Mouse (Mus musculus) heart, embryonic 10.5 days (tissue): ENCODE results near the gene Arhgef25. TPM values are rescaled to one million over a fixed set of nuclear protein-coding genes. Genes with fewer than 3 reads are reported as not detected.
"Not testable (repeated sequence)": the region's sequence is repeated elsewhere in the genome, so short reads cannot be mapped to it uniquely, and the experiment has no call there.

Experiments used
- DNase-seq: peaks from one replicate; pipeline ENCODE4 v3.0.0-alpha.2; 2017; ENCODE audit warnings: low spot score
- H3K27ac ChIP-seq: fragments of 300-500 bp; sonication (generic); 2 replicates; pipeline ENCODE4 v1.5.1; 2016; ENCODE audit warnings: mild to moderate bottlenecking
- H3K27me3 ChIP-seq: fragments of 300-500 bp; sonication (generic); 2 replicates; pipeline ENCODE4 v1.6.1; 2016; ENCODE audit warnings: mild to moderate bottlenecking; ENCODE audit not compliant: poor library complexity, insufficient read depth, severe bottlenecking
- H3K36me3 ChIP-seq: fragments of 300-500 bp; sonication (generic); 2 replicates; pipeline ENCODE4 v1.6.1; 2016; ENCODE audit warnings: mild to moderate bottlenecking, moderate library complexity
- H3K4me1 ChIP-seq: fragments of 300-500 bp; sonication (generic); 2 replicates; pipeline ENCODE4 v1.6.1; 2016; ENCODE audit warnings: mild to moderate bottlenecking
- H3K4me3 ChIP-seq: fragments of 300-500 bp; sonication (generic); 2 replicates; pipeline ENCODE4 v1.5.1; 2016; ENCODE audit warnings: mild to moderate bottlenecking, moderate library complexity
- H3K9me3 ChIP-seq: fragments of 300-500 bp; sonication (generic); 2 replicates; pipeline ENCODE4 v1.6.1; 2016; ENCODE audit warnings: mild to moderate bottlenecking, moderate library complexity
- WGBS: fragments of 180-500 bp; shearing (Covaris S2); methylation state at CpG from one replicate; pipeline ENCODE4 v1.1.7; 2016; 5-methylcytosine and 5-hydroxymethylcytosine counted together
- polyA plus RNA-seq: library from polyadenylated mRNA; unstranded; fragments of >200 nt; fragmentation: Nextera tagmentation; extraction: Ambion mirVana; gene quantifications from 2 replicates; pipeline ENCODE4 v1.2.1, GENCODE M21; 2016

Gene Arhgef25
- polyA plus RNA-seq, 1 experiment from 2014 or later, result 28.8 TPM

DNA sequence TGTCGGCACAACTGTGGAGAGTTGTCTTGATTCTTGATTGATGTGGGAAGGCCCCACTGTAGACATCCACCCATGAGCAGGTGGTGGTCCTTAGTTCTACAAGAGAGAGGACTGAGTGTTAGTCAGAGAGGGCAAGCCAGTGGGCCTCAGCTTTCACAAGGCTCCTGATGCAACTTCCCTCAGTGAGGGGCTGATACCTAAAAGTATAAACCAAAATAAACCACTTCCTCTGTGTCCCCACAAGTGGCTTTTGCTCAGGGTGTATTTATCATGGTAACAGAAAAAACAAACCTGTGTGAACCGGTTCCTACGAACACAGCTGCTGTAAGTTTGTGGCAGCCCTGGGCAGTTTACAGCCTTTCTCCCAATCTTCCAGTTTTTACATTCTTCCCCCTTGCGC lies 53.4 kb downstream of the Arhgef25 start:
- H3K4me1 ChIP-seq, result 0 out of 2 replicates have a peak, but pooled peaks cover 6% of the 10 kb centered on the region
- DNase-seq, result no peak
- no peaks in the 10 kb centered on the region for H3K36me3 ChIP-seq
- no peak overlapping the region for H3K4me3 ChIP-seq
- WGBS, result 85% methylated on average over 4 of the region's 4 CpGs
- H3K9me3 ChIP-seq, result no peaks in the 10 kb centered on the region
- no peaks in the 10 kb centered on the region; the same call in 1 of the 2 replicates for H3K27me3 ChIP-seq
- H3K27ac ChIP-seq, result no peak overlapping the region

DNA sequence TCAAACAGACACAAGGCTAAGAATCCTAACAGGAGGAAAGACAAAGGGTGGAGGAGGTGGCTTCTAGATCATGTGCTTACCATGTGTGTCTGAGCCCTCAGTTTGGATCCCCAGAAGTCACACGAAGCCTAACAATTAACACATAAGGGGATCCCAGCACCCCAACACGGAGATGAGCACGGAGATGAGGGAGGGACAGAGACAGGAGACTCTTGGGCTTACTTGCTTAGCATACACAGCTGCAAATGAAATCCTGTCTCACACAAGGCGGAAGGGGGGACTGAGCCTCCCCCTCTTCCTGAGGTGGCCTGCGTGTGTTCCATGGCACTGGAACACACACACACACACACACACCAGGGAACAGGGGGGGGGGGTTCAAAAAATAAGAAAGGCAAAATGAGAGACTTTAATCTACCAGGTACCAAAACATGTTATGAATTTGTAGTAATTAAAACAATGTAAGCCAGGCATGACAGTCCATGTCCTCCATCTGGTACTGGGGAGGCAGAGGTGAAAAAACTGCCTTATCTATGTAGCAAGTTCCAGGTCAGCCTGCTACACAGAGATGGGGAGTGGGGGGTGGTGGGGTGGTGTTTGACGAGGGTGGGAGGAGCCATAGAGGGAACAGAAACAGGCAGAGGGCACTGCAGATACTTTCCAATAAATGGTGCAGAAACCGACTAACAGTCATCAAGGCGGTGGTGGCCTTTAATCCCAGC lies 54.6 kb downstream of the Arhgef25 start:
- no peaks in the 10 kb centered on the region; the same call in 1 of the 2 replicates for H3K27me3 ChIP-seq
- WGBS, result 44% methylated on average over 8 of the region's 8 CpGs
- no peaks in the 10 kb centered on the region for H3K36me3 ChIP-seq
- DNase-seq, result no peak
- H3K4me3 ChIP-seq, result no peak overlapping the region
- peak overlapping the region; percentile 22; the same call in 1 of the 2 replicates for H3K27ac ChIP-seq
- no peaks in the 10 kb centered on the region for H3K9me3 ChIP-seq
- 0 out of 2 replicates have a peak, but pooled peaks cover 6% of the 10 kb centered on the region for H3K4me1 ChIP-seq

GRCm38 (mm10) chr10:127134394-127135035 lies 55.4 kb downstream of the Arhgef25 start:
- H3K9me3 ChIP-seq, H3K4me1 ChIP-seq, H3K36me3 ChIP-seq, H3K27me3 ChIP-seq, H3K27ac ChIP-seq, H3K4me3 ChIP-seq, DNase-seq: not testable (repeated sequence)
- 84% methylated on average over 3 of the region's 3 CpGs for WGBS

Other genes starting within 250 kb of the Arhgef25 start
- gene Ctdsp2, start 211.4 kb downstream of the Arhgef25 start, polyA plus RNA-seq, result 37.8 and 46.2 TPM in 2 replicates
- gene Avil, start 189.4 kb downstream of the Arhgef25 start, polyA plus RNA-seq, result 0.07 TPM in 1 of 2 replicates, not detected in the other
- gene Tsfm, start 159.2 kb downstream of the Arhgef25 start, polyA plus RNA-seq, result 114 TPM in 2 replicates
- gene Mettl1, start 148.7 kb downstream of the Arhgef25 start, polyA plus RNA-seq, result 46.4 and 54.8 TPM in 2 replicates
- gene Eef1akmt3, start 148.6 kb downstream of the Arhgef25 start, polyA plus RNA-seq, result 0.18 and 0.23 TPM in 2 replicates
- 0.09 TPM in 1 of 2 replicates, not detected in the other for gene Cyp27b1, start 141.8 kb downstream of the Arhgef25 start, polyA plus RNA-seq
- gene March9, start 129.9 kb downstream of the Arhgef25 start, polyA plus RNA-seq, result 0.15 and 0.24 TPM in 2 replicates
- 1,495 and 2,024 TPM in 2 replicates for gene Cdk4, start 126.5 kb downstream of the Arhgef25 start, polyA plus RNA-seq
- gene Tspan31, start 119.8 kb downstream of the Arhgef25 start, polyA plus RNA-seq, result 138 and 154 TPM in 2 replicates
- 0.50 TPM in 1 of 2 replicates, not detected in the other for gene Agap2, start 114.8 kb downstream of the Arhgef25 start, polyA plus RNA-seq
- 44.4 and 48.8 TPM in 2 replicates for gene Os9, start 69.0 kb downstream of the Arhgef25 start, polyA plus RNA-seq
- gene B4galnt1, start 24.9 kb downstream of the Arhgef25 start, polyA plus RNA-seq, result 1.5 and 3.6 TPM in 2 replicates
- gene Slc26a10, start 9.4 kb downstream of the Arhgef25 start, polyA plus RNA-seq, result 9.2 and 12.9 TPM in 2 replicates
- gene Dtx3, start 5.6 kb upstream of the Arhgef25 start, polyA plus RNA-seq, result 78.4 and 91.4 TPM in 2 replicates
- gene Pip4k2c, start 21.5 kb upstream of the Arhgef25 start, polyA plus RNA-seq, result 27.9 and 29.3 TPM in 2 replicates
- 0.41 and 1.4 TPM in 2 replicates for gene Kif5a, start 73.3 kb upstream of the Arhgef25 start, polyA plus RNA-seq
- 155 and 167 TPM in 2 replicates for gene Dctn2, start 76.3 kb upstream of the Arhgef25 start, polyA plus RNA-seq
- gene Mbd6, start 98.9 kb upstream of the Arhgef25 start, polyA plus RNA-seq, result 11.3 and 16.9 TPM in 2 replicates
- gene Mars, start 121.7 kb upstream of the Arhgef25 start, polyA plus RNA-seq, result 119 and 140 TPM in 2 replicates
- gene Arhgap9, start 131.9 kb upstream of the Arhgef25 start, polyA plus RNA-seq, result 0.87 and 3.1 TPM in 2 replicates
- gene Gli1, start 151.9 kb upstream of the Arhgef25 start, polyA plus RNA-seq, result 0.91 and 4.8 TPM in 2 replicates
- 0.04 TPM in 1 of 2 replicates, not detected in the other for gene Inhbe, start 164.3 kb upstream of the Arhgef25 start, polyA plus RNA-seq
- 0.31 TPM in 1 of 2 replicates, not detected in the other for gene Inhbc, start 180.3 kb upstream of the Arhgef25 start, polyA plus RNA-seq
- 30.7 and 33.3 TPM in 2 replicates for gene R3hdm2, start 190.2 kb upstream of the Arhgef25 start, polyA plus RNA-seq